Mouse (Mus musculus): ENCODE data around the gene Zc3h15. TPM values are rescaled to one million over a fixed set of nuclear protein-coding genes. Genes with fewer than 3 reads are reported as not detected.

The Zc3h15 gene
- 3.8 and 11.5 TPM in 2 replicates for polyA plus RNA-seq (2012; rRNA removed)

DNA sequence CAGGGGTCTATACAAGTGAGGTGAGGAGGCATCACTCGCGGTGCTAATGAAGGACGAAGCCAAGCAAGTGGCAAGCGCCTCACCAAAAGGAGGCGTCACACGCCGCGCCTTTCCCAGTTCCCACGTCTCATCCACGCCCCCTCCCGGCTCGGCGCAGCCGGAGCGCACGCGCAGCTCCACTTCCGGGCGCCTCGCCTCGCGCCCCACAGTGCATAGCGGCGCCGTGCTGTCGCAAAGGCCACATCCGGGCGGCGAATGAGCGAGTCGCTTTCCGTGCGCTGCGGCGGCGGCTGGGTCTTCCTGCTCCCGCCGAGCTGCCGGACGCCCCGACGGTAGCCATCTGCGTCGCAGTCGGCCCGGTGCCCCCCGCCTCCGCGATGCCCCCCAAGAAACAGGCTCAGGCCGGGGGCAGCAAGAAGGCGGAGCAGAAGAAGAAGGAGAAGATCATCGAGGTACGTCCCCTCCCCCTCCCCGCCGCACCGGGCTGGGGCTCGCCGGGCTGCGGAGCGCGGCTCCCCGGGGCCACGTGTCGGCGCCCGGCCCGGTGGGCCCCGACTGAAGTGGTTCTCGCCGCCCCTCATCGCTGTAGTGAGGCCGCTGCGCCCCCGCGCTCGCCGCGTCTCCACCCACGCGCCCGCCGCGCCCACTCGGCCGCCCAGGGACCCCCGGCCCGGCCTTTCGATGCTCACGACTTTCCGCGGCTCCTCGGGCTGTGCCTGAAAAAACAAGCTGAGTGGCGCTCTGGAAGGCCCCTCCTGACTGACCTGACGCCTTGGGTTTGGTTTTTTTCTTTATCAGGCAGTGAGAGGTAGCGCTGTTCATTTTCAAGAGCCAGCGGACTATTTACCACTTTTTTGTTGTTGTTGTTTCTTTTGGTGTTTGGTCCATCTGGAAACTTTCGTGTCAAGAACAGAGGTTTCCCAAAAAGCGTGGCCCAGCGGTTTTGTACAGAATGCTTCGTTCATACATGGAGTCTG, at the start of gene Zc3h15:
Gene Zc3h15 (plus strand): TSS at position 160 of the 977 bp plus-strand sequence.

Other genes starting within 250 kb of the Zc3h15 start
- gene Itgav, start 80.0 kb downstream of the Zc3h15 start, polyA plus RNA-seq (2012; rRNA removed), result 257 and 321 TPM in 2 replicates
- gene Fam171b, start 168.2 kb downstream of the Zc3h15 start, polyA plus RNA-seq (2012; rRNA removed), result 1.9 and 2.6 TPM in 2 replicates

Data from ovary, adult 2 months (tissue).